14 mouse cellular contexts compared by ENCODE assay signal in genomic region chr3:118036501-118036900, GRCm38 (mm10).
DNase-seq lines count a peak whose midpoint lies in the region.
"Had no signal": no experiment of that assay in that cellular context is flagged by ENCODE, and none has a peak within 500 bp of the region (broad histone marks: within the 10 kb centered on the region; RNA-seq: fewer than 3 reads in every experiment).

No protein-coding gene starts in this region.

- peak; percentile 13 to 22 for DNase-seq in frontal cortex, postnatal 36 days (ENCODE audit: low spot score in 2 of 2)
- DNase-seq in frontal cortex, postnatal 14 days (ENCODE audit: low spot score in 2 of 2), result no peak
- DNase-seq in layer of hippocampus, adult 8-10 months (ENCODE audit: low spot score in 2 of 2), result peak; percentile 17 to 27
- DNase-seq in layer of hippocampus, postnatal 14 days (ENCODE audit: low spot score in 2 of 2), result no peak
- peak; percentile 50 for DNase-seq in right cerebral cortex, adult 18-20 months
- DNase-seq in right cerebral cortex, postnatal 14 days, result no peak
- no peak for DNase-seq in ovary, postnatal 14 days (ENCODE audit: low spot score)
- DNase-seq: adrenal gland, postnatal 14 days; cerebellum, adult 18-20 months; cerebellum, adult 9-11 months; cerebellum, postnatal 36 days; heart, adult 18-20 months; heart, postnatal 10 days; heart, postnatal 4 days had no signal

Comparison
In these comparisons a context has a peak if more than half of its experiments do, and no peak if none do; other contexts are left out.
1. DNase-seq: peak in frontal cortex, postnatal 36 days (2 of 2), layer of hippocampus, adult 8-10 months (2 of 2) and right cerebral cortex, adult 18-20 months (single experiment); none in frontal cortex, postnatal 14 days (0 of 2), layer of hippocampus, postnatal 14 days (0 of 2), right cerebral cortex, postnatal 14 days (single experiment) and ovary, postnatal 14 days (single experiment).